Mouse (Mus musculus) right cerebral cortex, adult 2 months (tissue): Measurements from ENCODE around the gene Slc25a21.

Experiments used
- DNase-seq, 2 experiments: peaks; one replicate each; pipeline ENCODE4 v3.0.0; 2021 to 2022; ENCODE audit warnings: low spot score in 2 of 2

Gene Slc25a21

DNA sequence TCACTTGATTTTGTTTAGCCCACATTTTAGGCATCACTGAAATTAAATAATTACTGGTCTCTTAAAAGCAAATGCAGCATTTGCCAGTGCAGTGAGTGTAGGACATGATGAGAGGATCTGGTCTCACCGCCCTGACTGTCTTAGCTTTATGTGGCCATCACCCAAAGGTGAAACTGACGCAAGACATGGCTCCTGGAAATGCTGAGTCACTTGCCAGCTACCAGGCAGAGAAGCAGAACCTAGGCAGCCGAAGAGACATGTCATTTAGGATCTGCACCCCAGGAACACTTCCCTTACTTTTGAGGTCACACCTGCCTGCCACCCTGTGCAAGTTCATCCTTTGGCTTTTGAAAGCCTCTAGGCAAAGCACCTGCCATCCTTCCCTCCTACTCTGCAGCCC lies 180.4 kb downstream of the Slc25a21 start:
- no peak for DNase-seq

DNA sequence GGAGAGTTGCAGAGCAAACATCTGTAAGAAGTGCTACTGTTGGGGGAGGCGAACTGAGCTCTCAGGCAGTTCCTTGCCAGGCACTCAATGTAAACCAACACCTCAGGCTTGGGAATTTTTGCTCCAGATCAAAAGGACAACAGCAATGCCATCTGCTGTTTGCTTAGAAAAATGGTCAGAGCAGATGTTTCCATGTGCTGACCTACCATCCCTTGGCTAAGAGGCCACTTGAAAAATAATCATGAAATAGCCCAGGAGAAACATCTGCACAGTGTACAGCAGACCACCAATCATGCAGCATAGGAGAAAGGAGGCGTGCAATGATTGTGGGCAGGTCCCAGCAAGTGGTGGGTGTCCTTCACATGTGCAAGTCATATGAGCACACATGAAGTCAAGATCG lies 180.9 kb downstream of the Slc25a21 start:
- no peak for DNase-seq

DNA sequence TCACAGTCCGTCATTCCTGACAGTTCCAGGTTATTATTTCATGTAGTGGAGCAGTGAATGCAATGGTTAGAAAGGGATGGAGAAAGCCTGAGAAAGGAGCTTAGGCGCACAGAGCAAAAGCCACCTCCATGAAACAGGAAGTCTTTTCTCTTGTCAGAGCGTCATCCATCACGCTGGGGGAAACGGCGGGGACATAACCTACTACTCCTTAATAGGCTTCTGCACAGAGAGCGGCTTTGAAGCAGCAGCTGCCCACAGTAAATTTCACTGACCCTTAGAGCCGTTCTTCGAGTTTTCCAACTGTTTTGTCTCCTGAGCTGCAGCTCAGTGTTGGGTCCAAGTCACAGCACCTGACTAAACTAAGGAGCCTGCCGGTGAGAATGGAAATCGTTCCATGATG lies 188.3 kb downstream of the Slc25a21 start:
- DNase-seq: no peak

DNA sequence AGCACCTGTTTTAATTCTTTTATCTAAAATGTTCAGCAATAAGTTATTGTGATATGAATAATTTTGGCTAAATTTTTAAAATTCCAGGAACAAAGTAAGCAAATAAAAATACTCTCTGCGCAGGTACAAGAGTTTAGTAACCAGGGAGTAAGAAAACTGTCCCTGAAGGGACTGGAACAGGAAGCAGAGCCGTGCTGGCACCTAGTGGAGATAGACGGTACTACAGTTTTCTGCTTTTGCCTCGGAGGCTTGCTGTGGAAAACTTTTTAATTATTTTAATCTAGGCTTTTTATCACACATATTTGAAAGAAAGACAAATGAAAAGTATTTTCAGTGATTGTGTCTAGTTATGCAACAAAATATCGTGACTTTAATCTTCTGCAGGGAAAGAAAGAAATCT lies 211.2 kb downstream of the Slc25a21 start:
- DNase-seq: peak; percentile 62 to 79

DNA sequence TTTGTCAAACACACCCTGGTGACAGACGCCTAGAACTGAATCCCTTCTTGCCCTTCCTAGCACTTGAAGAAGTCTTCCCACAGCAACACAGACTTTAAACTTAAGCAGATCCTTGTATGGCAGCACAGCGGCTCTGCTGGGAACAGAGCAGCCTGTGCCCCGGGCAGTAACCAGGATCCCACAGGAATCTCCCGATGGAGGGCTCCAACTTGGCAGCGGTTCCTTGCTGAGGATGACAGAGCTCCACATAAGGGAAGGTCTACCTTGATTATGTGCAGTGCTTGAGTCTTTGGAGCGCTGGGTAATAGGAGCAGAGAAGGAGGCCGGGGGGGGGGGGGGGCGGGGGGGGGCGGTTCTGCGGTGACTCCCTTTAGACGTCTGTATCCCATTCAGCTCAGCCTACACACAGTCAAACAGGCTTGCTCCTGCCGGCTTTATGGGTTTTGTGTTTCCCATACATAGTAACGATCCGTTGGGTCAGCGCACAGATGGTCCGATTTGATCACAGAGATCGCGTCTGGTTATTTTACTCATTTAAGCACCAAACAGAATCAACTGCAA lies 215.1 kb downstream of the Slc25a21 start:
- no peak for DNase-seq

DNA sequence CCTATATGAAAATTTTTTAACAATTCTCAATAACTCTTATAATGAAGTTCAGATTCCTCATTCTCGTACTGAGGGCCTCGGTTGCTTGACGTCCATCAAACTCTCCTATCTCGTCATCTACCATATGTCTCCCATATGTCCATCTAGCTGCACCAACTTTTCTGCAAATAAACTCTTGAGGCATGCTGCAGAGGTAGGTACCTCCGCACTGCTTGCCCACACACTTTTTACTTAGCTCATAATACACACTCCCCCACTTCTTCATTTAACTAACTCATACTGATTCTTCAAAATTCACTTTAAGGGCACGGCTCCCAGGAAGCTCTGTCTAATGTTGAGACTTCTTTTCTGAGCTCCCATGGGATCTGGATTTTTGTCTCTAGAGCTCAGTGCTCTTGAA lies 222.0 kb downstream of the Slc25a21 start:
- DNase-seq: peak in 1 of 2 experiments; percentile 9

DNA sequence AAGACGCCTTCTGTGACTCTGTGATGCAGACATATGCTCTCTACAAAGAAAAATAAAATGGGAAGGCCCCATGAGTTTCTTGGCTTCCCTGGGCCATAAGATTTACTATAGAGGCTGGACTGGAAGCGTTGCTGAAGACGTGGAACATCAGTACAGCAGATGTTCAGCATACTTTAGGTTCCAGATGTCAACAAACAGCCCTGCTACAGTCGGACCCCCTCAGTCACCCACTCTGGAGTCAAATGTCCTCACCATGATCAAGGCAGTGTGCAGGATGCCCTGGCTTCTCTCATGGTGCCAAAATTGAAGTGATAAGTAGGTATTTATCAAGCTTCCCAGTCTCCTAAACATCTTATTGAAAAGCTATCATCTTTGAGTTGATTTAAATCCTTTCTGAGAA lies 234.0 kb downstream of the Slc25a21 start:
- DNase-seq: no peak

DNA sequence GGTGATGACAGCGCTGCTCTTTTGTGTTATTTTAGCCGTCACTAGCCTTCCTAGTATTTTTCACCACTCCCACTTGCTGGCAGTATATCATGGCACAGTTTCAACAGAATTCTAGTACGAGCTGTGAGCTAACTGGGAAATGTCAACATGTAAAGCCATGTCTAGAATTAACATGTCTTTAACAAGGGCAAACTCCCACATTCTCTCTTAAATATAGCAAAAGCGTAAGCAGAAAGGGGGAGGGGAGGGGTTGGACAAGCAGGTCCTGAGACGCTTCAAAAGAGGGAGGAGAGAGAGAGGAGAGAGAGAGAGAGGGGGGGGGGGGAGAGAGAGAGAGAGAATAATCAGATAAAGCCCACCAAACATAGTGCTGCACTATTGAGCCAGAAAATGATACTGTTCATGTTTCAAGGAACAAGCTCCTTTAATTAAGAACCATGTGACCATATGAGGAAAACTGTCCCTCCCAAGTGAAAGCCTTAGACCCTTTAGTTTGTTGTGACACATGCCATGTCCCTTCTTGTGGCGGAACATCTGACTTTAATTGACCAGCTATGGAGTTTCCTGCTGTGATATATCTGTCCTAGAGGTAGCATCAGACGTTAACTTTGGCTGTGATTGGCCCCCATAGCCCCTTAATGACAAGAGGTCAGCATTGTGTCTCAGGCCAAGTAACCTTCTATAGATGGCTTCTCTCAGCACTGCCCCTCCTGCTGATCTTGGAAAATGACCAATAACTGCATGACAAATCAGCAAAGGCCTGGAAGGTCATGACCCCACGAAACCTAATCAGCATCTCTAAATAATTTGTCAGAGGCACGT lies 237.8 kb downstream of the Slc25a21 start:
- DNase-seq: no peak

DNA sequence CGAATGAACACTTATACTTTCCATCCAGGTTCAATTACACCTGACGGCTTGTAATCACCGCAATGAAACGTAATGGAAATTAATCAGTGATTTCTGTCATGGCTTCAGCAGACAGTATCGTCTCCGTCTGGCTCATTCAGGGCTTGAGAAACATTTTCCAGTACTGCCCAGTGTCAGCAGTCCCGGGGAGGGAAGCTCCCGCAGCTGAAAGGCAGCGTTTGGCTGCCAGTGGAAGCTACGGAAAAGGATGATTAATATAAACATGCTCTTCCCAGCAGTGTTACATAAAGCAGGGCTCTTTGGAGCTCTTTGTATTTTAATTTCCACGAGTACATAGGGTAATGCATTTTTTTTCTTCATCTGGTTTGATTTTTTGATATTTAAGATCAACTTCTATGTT lies 239.0 kb downstream of the Slc25a21 start:
- no peak for DNase-seq

DNA sequence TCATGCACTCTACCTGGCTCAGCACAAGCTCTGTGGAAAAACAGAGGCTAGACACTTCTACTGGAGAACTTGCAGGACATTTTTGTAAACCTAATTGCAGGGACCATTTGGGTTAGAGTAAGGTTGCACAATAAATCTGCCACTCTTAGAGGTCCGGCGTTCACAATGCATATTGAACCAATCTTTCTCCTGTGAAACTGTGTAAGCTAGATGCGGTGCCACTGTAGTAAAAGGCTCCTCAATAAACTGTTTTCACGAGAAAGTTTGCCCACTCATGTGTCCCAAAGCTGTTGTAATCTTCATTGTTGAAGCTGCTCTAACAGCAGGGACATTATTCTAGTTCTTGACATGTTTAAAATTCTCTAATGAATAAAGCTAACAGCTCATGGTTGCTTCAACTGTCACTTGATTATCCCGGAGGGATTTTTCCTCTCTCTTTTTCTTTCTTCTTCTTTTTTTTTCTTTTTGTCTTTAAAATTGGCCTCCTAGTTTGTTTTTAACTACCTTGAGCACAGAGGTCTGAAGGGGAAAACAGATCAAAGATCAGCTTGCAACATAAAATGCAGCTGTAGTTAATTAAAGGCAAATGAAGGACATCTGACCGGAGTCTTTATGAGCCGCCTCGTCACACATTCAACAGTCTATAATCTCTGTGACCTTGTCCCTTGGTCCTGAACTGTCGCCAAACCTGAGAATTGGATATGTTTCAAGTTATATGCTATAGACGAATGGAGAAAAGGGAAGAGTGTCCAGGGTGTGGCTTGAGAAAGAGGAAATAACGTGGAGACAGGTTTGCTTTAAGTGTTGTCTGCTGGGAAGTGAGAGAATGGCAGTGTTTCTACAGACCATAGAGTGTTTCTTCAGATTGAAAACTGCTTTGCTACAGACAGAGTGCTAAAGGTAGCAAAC lies 245.3 kb downstream of the Slc25a21 start:
- DNase-seq: no peak

DNA sequence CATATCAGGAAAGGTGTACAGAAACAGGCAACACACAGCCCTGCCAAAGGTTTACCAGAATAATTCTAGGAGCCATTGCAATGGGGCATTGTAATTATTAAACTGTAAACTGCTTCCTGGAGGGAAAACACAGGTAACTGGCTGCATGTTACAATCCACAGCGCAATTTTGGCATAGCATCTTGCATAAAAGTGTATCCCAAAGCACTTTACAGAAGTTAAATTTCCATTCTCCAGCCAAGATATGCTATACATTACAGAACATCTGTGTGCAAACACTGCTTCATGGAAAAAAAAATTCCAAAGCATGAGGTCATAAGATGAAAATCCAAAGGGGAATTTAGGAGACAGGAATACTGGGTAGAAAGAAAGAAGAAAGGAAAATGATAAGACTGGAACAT lies 253.0 kb downstream of the Slc25a21 start:
- no peak for DNase-seq

DNA sequence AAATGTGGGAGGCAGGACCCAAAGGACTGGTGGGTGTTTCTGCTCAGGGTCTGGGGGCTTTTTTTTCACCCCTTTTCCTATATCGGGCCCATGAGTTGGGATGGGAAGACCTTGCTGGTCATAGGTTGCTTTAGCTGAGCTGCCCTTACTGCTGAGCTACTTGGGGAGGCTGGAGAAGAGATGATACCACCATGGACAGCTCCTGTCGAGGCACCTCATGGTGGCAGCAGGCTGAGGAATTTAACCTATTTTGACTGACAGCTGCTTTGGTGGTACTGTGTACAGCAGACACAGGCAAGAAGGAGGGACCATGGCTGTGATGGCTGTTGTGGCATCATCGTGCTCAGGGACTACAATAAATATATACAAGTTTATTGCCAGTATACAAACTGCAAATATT lies 256.4 kb downstream of the Slc25a21 start:
- no peak for DNase-seq

DNA sequence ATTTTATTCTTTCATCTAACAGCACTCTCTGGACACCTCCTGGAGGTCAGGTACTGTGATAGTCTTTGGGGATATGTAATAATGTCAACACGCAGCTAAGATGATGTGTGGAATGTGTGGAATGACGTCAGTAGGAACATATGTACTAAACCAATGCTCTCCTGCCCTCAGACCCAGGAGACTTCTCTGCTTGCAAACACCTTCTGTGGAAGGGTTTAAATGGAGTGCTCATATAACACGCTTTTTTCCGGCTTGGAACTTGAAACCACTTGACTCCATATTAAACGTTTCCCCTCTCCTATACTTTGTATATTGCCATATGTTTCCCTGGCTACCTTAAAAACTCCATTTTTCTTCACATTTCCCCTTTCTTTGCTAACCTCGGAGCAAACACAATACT lies 279.1 kb downstream of the Slc25a21 start:
- no peak for DNase-seq

DNA sequence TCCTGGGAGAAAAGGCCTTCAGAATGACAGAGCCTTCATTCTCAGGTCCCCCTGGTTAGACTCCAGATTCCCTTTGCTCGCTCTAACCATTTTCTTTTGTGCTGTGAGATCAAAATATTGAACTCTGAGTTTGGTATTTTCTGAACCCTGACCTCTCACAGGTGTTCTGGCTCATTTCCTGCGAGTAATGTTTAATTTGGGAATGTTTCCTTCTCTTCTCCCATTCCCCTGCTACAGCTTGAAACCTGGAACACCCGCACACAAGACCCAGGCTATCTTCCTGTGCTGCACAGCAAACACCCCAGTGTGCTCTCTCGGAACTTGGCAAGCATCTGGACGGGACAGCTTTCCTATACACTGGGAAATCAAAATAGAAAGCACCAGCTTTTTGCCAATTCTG lies 290.8 kb downstream of the Slc25a21 start:
- no peak for DNase-seq

DNA sequence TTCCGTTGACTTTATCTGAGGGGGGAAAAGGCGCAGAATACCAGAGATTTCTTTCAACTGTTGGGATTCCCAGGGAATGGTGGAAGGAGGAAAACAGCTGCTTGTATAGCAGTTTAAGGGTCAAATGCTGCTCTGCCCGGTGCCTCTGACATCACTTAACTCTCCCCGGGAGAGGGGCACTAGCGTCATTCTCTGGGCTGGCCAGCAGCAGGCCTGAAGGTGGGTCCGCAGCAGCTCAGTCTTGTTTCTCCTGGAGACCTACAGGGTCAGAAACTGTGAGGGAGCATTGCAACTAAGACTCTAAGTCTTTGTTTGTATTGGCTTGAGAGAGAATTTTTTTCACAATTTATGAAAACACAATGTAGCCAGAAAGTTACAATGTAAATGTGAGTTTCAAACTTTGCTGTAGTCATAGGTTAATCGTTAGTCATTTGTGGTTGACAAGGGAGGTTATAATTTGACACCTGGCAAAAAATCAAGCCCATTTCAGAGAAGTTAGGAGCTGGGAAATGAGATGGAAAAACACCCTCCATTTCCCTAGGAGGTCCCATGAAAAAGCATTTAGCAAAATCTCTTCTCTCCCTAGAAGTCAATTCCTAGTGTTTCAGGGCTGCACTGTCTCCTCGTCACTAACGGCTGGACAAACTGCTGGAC lies 291.5 kb downstream of the Slc25a21 start:
- DNase-seq: no peak

DNA sequence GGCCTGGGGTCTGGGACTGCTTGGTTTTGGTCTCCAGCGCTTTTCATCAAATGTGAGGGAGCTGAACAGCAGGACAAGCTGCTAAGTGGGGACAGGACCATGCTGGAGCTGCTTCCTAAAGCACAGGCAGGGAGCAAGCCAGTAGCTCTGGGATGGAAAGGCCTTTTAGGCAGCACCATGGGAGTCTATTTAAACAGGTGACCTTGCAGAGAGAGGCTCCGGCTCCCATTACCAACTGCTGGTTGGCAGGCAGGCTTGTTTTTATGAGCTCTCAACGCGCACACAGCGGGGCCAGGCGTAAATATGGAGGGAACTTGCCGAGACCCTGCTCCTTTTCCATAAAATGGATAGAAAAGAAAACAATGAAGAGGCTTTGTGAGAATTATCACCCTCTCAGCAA lies 292.1 kb downstream of the Slc25a21 start:
- DNase-seq: no peak

DNA sequence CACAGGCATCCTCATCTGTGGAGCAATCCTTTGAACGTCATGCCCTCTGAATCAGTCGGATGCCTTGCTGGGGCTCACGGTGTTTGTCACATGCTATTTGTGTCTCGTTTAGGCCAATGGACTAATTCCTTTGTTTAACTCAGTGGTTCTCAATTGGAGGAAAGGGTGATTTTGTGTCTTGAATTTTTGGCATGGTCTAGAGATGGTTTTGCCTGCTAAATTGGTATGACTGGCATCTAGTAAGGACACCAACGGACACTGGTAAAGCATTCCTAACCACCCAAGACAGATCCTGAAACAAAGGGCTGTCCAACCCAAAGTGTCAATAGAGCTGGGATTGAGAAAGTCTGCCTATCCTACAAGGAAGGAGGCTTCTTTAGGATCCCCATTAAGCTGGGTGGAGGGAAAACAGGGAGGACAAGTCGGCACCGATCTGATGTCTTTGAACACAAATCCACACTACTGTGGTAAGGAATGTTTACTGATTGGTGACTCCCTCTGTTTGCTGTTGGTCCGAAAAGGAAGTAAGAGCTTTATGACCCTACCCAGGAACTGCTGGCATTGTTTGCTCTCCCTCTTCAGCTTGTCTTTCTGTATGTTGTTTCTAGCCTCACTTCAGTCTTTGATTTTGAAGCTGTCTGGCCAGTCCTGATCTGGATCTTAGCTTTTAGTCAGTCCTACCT lies 294.4 kb downstream of the Slc25a21 start:
- no peak for DNase-seq

DNA sequence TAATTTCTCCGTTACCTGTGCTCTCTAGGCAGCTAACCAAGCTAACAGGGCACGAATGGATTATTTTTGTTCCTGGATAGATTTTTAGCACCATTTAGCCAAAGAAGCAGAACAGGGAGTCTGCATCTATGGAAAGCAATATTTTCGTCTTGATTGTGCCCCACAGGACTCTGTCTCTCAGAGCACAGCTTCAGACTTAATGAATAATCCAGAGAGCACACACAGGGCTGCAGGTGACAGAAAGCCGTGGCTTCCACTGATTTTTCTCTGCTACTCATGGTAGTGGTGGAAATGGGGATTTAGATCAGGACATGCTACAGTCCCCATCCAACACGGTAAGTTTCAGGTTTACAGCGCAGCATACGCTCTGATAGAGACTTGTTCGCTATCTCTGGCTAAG lies 299.3 kb downstream of the Slc25a21 start:
- no peak for DNase-seq

DNA sequence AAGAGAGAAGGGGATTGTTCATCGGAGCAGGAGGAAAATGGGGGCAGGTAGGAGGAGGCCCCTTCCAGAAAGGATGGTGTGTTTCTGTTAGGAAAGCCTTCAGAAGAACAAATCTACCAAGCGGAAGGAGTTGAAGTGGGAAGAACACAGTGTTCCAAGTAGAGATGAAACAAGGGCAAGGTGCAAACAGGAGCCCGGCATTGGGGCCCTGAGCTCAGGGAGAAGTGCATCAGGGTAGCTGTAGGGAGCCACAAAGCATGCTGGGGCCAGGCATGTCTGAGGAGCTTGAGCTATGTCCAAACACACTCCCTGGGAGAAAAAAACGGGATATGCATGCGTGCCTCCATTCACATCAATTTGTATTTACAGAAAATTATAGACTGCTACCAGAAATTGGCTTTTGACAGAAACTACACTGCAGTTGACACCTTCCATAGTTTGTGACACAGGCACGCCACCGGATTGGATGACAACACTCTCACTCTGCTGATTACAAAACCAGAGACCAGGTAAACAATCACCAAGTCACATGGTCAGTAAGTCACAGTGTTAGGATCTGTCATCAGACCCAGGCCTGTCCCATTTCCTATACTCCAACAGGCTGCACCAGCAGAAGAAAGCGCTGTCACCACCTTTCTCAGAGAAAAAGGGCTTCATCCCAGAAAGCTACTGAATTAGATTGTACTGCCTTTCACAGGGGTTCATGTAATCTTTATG lies 299.9 kb downstream of the Slc25a21 start:
- no peak for DNase-seq

DNA sequence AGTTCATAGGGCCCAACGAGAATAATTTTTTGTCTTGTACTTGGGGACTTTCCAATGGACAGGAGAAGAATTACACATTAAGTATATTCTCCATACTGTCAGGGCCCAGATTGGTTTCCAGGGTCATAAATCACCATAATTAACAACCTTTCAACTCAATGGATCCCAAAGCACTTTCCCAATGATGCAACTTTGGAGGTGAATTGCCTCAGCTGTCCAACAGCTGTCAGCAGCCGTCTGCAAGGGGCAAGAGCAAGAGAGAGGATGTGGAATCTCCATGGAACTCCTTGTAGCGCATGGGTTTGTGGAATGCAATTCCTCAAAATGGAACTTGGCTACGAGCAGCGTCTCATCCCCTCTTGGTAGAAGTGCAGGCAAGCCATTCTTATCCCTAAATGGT lies 302.3 kb downstream of the Slc25a21 start:
- no peak for DNase-seq
